Mouse (Mus musculus) intestine, embryonic 14.5 days (tissue): ENCODE results near the gene Usp40. TPM values are rescaled to one million over a fixed set of nuclear protein-coding genes. Genes with fewer than 3 reads are reported as not detected.
A peak's percentile ranks its signal among the peaks of the same experiment; 100 is the strongest.

ENCODE experiments used
- ATAC-seq: fragments of 200-750 bp; cut with Nextera tagmentation; replicated peaks from 2 replicates; pipeline ENCODE4 v1.8.0; 2017; ENCODE audit warnings: low read depth, moderate number of reproducible peaks, moderate TSS enrichment, moderate library complexity; ENCODE audit not compliant: low FRiP score, low TSS enrichment
- DNase-seq: peaks from one replicate; pipeline ENCODE4 v3.0.0-alpha.2; 2018; ENCODE audit warnings: low spot score
- H3K27ac ChIP-seq: fragments of 300-500 bp; sonication (generic); 2 replicates; pipeline ENCODE4 v1.5.1; 2014; ENCODE audit warnings: low read depth, mild to moderate bottlenecking, control low read depth
- H3K27me3 ChIP-seq: fragments of 300-500 bp; sonication (generic); replicated peaks from 2 replicates; pipeline ENCODE4 v1.6.1; 2014; ENCODE audit warnings: low read length, control low read depth; ENCODE audit not compliant: control insufficient read depth, insufficient read depth
- H3K36me3 ChIP-seq: fragments of 300-500 bp; sonication (generic); 2 replicates; pipeline ENCODE4 v1.6.1; 2014; ENCODE audit warnings: low read length, control low read depth; ENCODE audit not compliant: control insufficient read depth, insufficient read depth
- H3K4me1 ChIP-seq: fragments of 300-500 bp; sonication (generic); replicated peaks from 2 replicates; pipeline ENCODE4 v1.6.1; 2014; ENCODE audit warnings: low read length, control low read depth, mixed read lengths; ENCODE audit not compliant: control insufficient read depth, insufficient read depth
- H3K4me2 ChIP-seq: fragments of 300-500 bp; sonication (generic); 2 replicates; pipeline ENCODE4 v1.6.1; 2014; ENCODE audit warnings: low read length
- H3K4me3 ChIP-seq: fragments of 300-500 bp; sonication (generic); 2 replicates; pipeline ENCODE4 v1.5.1; 2014; ENCODE audit warnings: low read depth, low read length, control low read depth, mixed read lengths
- H3K9ac ChIP-seq: fragments of 300-500 bp; sonication (generic); 2 replicates; pipeline ENCODE4 v1.6.1; 2014; ENCODE audit warnings: mild to moderate bottlenecking, low read length
- H3K9me3 ChIP-seq: fragments of 300-500 bp; sonication (generic); 2 replicates; pipeline ENCODE4 v1.6.1; 2016; ENCODE audit warnings: low read length, control low read depth; ENCODE audit not compliant: control insufficient read depth
- WGBS: fragments of 180-500 bp; shearing (Covaris S2); extraction: QIAGEN DNeasy Blood & Tissue Kit; methylation state at CpG from one replicate; pipeline ENCODE4 v1.1.7; 2014; 5-methylcytosine and 5-hydroxymethylcytosine counted together
- polyA plus RNA-seq: library from polyadenylated mRNA; unstranded; fragments of >200 nt; fragmentation: Nextera tagmentation; extraction: Ambion mirVana; gene quantifications from 2 replicates; pipeline ENCODE4 v1.2.1, GENCODE M21; 2014

Gene Usp40
- polyA plus RNA-seq, 1 experiment from 2014 or later: 31.0 TPM

- Histone ChIP-seq H3K27ac (no peak overlapping the region), H3K9me3 (no peaks in the 10 kb centered on the region), H3K4me3 (no peak overlapping the region), H3K36me3 (no peaks in the 10 kb centered on the region), H3K4me1 (no peaks in the 10 kb centered on the region; the same call in 1 of the 2 replicates), H3K27me3 (no peaks in the 10 kb centered on the region), H3K4me2 (no peak overlapping the region), H3K9ac (no peak overlapping the region)
- no peak for ATAC-seq
- 72% methylated on average over 3 of the region's 3 CpGs for WGBS
- DNase-seq: no peak
Measured at GRCm38 (mm10) chr1:88013726-88014125, 5.4 kb upstream of the Usp40 start.

GRCm38 (mm10) chr1:88009521-88009920, 1.2 kb upstream of the Usp40 start:
- H3K9ac ChIP-seq: no peak overlapping the region
- H3K27ac ChIP-seq: no peak overlapping the region
- H3K4me2 ChIP-seq: no peak overlapping the region
- DNase-seq (no peak), ATAC-seq (no peak)
- H3K4me3 ChIP-seq: no peak overlapping the region
- no peaks in the 10 kb centered on the region for H3K9me3 ChIP-seq
- no peaks in the 10 kb centered on the region for H3K27me3 ChIP-seq
- peaks cover 6% of the 10 kb centered on the region for H3K36me3 ChIP-seq
- 81% methylated on average over 3 of the region's 3 CpGs for WGBS
- peaks cover 4% of the 10 kb centered on the region; the same call in 1 of the 2 replicates for H3K4me1 ChIP-seq

GRCm38 (mm10) chr1:88008735-88009134, 384 bp upstream of the Usp40 start:
- Histone ChIP-seq H3K9me3 (no peaks in the 10 kb centered on the region), H3K9ac (peak overlapping the region; percentile 83), H3K4me3 (peak overlapping the region; percentile 61), H3K27me3 (no peaks in the 10 kb centered on the region), H3K27ac (no peak overlapping the region), H3K4me1 (peaks cover 4% of the 10 kb centered on the region; the same call in 1 of the 2 replicates), H3K36me3 (peaks cover 14% of the 10 kb centered on the region), H3K4me2 (peak overlapping the region; percentile 72)
- no peak for DNase-seq
- 31% methylated on average over 4 of the region's 4 CpGs for WGBS
- peak; percentile 28; the same call in 1 of the 2 replicates for ATAC-seq

GRCm38 (mm10) chr1:88007692-88008210, 600 bp downstream of the Usp40 start:
- Histone ChIP-seq H3K9ac (peak overlapping the region; percentile 83), H3K27ac (peak overlapping the region; percentile 85), H3K4me1 (peaks cover 4% of the 10 kb centered on the region; the same call in 1 of the 2 replicates), H3K36me3 (peaks cover 24% of the 10 kb centered on the region), H3K9me3 (no peaks in the 10 kb centered on the region), H3K4me2 (peak overlapping the region; percentile 72), H3K4me3 (peak overlapping the region; percentile 61), H3K27me3 (no peaks in the 10 kb centered on the region)
- WGBS: 3% methylated on average over 5 of the region's 5 CpGs
- DNase-seq: no peak
- ATAC-seq: peak; percentile 65

GRCm38 (mm10) chr1:87992716-87993115, 15.6 kb downstream of the Usp40 start:
- H3K9me3 ChIP-seq: no peaks in the 10 kb centered on the region
- H3K27me3 ChIP-seq: no peaks in the 10 kb centered on the region
- no peak overlapping the region for H3K9ac ChIP-seq
- no peak for DNase-seq
- no peak overlapping the region for H3K27ac ChIP-seq
- no peak overlapping the region for H3K4me3 ChIP-seq
- no peak overlapping the region for H3K4me2 ChIP-seq
- ATAC-seq: no peak
- WGBS: 92% methylated on average over 2 of the region's 2 CpGs
- no peaks in the 10 kb centered on the region for H3K4me1 ChIP-seq
- H3K36me3 ChIP-seq: peaks cover 94% of the 10 kb centered on the region

- 80% methylated on average over 4 of the region's 4 CpGs for WGBS
- H3K36me3 ChIP-seq: peaks cover 96% of the 10 kb centered on the region
- H3K9me3 ChIP-seq: no peaks in the 10 kb centered on the region
- no peaks in the 10 kb centered on the region for H3K4me1 ChIP-seq
- H3K27me3 ChIP-seq: no peaks in the 10 kb centered on the region
- H3K27ac ChIP-seq: no peak overlapping the region
- H3K4me3 ChIP-seq: no peak overlapping the region
- ATAC-seq: no peak
- DNase-seq: no peak
- H3K9ac ChIP-seq: no peak overlapping the region
- H3K4me2 ChIP-seq: no peak overlapping the region
Measured at GRCm38 (mm10) chr1:87982291-87982690, 26.1 kb downstream of the Usp40 start.

GRCm38 (mm10) chr1:87970381-87970780, 38.0 kb downstream of the Usp40 start:
- no peak overlapping the region for H3K27ac ChIP-seq
- H3K9me3 ChIP-seq: no peaks in the 10 kb centered on the region
- H3K36me3 ChIP-seq: peaks cover 76% of the 10 kb centered on the region
- ATAC-seq (no peak), DNase-seq (no peak)
- WGBS: 87% methylated on average over 4 of the region's 4 CpGs
- H3K9ac ChIP-seq: no peak overlapping the region
- no peak overlapping the region for H3K4me3 ChIP-seq
- H3K27me3 ChIP-seq: no peaks in the 10 kb centered on the region
- H3K4me2 ChIP-seq: no peak overlapping the region
- no peaks in the 10 kb centered on the region for H3K4me1 ChIP-seq

- no peaks in the 10 kb centered on the region for H3K9me3 ChIP-seq
- no peak for ATAC-seq
- H3K4me2 ChIP-seq: no peak overlapping the region
- no peak overlapping the region for H3K27ac ChIP-seq
- no peak overlapping the region for H3K4me3 ChIP-seq
- H3K27me3 ChIP-seq: no peaks in the 10 kb centered on the region
- WGBS: 72% methylated on average over 2 of the region's 2 CpGs
- H3K9ac ChIP-seq: no peak overlapping the region
- H3K36me3 ChIP-seq: peaks cover 66% of the 10 kb centered on the region
- no peak for DNase-seq
- H3K4me1 ChIP-seq: no peaks in the 10 kb centered on the region
Measured at GRCm38 (mm10) chr1:87961459-87962167, 46.7 kb downstream of the Usp40 start.

- DNase-seq: no peak
- Histone ChIP-seq H3K4me3 (no peak overlapping the region), H3K4me2 (no peak overlapping the region), H3K27me3 (no peaks in the 10 kb centered on the region), H3K9me3 (no peaks in the 10 kb centered on the region), H3K36me3 (peaks cover 66% of the 10 kb centered on the region), H3K9ac (no peak overlapping the region), H3K4me1 (no peaks in the 10 kb centered on the region), H3K27ac (no peak overlapping the region)
- no peak for ATAC-seq
- 94% methylated on average over 4 of the region's 4 CpGs for WGBS
Measured at GRCm38 (mm10) chr1:87960752-87961151, 47.6 kb downstream of the Usp40 start.
